Mouse (Mus musculus) G1E (cell line): ENCODE measurements around the gene Pola2. TPM values are rescaled to one million over a fixed set of nuclear protein-coding genes. Genes with fewer than 3 reads are reported as not detected.
A peak's percentile ranks its signal among the peaks of the same experiment; 100 is the strongest.

Source experiments
- ATAC-seq: 2 replicates; pipeline ENCODE4 v1.8.0; 2016; ENCODE audit warnings: mild to moderate bottlenecking; ENCODE audit not compliant: insufficient number of reproducible peaks, poor library complexity, low FRiP score, severe bottlenecking; ENCODE audit errors: extremely low read depth
- DNase-seq: peaks from one replicate; pipeline ENCODE4 v3.0.0; 2012; ENCODE audit warnings: low spot score
- H3K27me3 ChIP-seq: 2 replicates; pipeline ENCODE4 v1.6.1; 2012; ENCODE audit warnings: mild to moderate bottlenecking, low read length, inconsistent platforms; ENCODE audit not compliant: insufficient read depth
- H3K36me3 ChIP-seq: replicated peaks from 2 replicates; pipeline ENCODE3; 2012; ENCODE audit warnings: mild to moderate bottlenecking, inconsistent platforms
- H3K4me1 ChIP-seq: 2 replicates; pipeline ENCODE4 v1.6.1; 2012; ENCODE audit warnings: low read depth, low read length, inconsistent platforms, mixed read lengths; ENCODE audit not compliant: insufficient read depth
- H3K4me3 ChIP-seq: 2 replicates; pipeline ENCODE4 v1.5.1; 2012; ENCODE audit warnings: low read depth, mild to moderate bottlenecking, inconsistent platforms, low read length, moderate library complexity, mixed read lengths
- H3K9me3 ChIP-seq: replicated peaks from 2 replicates; pipeline ENCODE4 v1.6.1; 2012; ENCODE audit warnings: inconsistent platforms
- CTCF ChIP-seq: IDR thresholded peaks from 2 replicates; pipeline ENCODE4 v1.5.1; 2012; ENCODE audit warnings: low read depth, low read length, inconsistent platforms, mixed read lengths
- GATA1 ChIP-seq: IDR thresholded peaks from 2 replicates; pipeline ENCODE4 v1.6.1; 2012; ENCODE audit warnings: borderline replicate concordance, low read length, inconsistent platforms, mixed read lengths
- GATA2 ChIP-seq: IDR thresholded peaks from 2 replicates; pipeline ENCODE4 v1.6.1; 2012; ENCODE audit warnings: low read depth, low read length, inconsistent platforms, borderline replicate concordance
- POLR2AphosphoS5 ChIP-seq: IDR thresholded peaks from 2 replicates; pipeline ENCODE4 v1.6.1; 2012; ENCODE audit warnings: low read depth, low read length, inconsistent platforms; ENCODE audit not compliant: insufficient replicate concordance
- TAL1 ChIP-seq: conservative IDR thresholded peaks from 2 replicates; pipeline ENCODE4 v1.6.1; 2012; ENCODE audit warnings: low read depth, low read length, inconsistent platforms, mixed read lengths
- polyA plus RNA-seq: library from polyadenylated mRNA; stranded (reverse); fragments of >175 nt; gene quantifications from 2 replicates; pipeline ENCODE4 v1.2.3, GENCODE M21; 2012
- total RNA-seq, 2 experiments: library from RNA; stranded (forward) in 1 of 2; stranded (reverse) in 1 of 2; fragments of 200-1000 nt in 1 of 2; fragments of >200 nt in 1 of 2; fragmentation: Nextera tagmentation in 1 of 2; gene quantifications; 2 replicates each; pipeline ENCODE4 v1.2.3; 2014 to 2017

The Pola2 gene
- total and polyA plus RNA-seq, 3 experiments = 51.6 to 147 (median 86.0) TPM

DNA sequence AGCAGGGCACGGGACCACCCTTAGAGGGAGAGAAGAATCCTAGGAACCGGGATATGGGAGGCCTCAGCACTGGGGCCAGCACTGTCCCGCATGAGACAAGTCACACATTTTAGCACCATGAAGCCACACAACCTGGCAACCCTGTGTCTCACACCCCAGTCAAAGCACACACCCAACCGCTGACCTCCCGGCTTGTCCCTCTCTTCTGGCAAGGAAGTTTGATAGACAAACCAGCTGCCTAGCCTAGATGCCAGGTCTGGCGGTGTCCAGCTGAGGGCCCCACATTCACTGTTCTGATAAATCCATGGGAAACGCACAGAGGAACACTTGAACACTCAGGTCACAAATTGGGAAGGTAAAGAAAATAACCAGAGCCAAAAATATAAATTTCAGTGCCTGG is 21.4 kb downstream of the Pola2 start:
- ATAC-seq = no peak
- H3K9me3 ChIP-seq = no peaks in the 10 kb centered on the region
- H3K4me1 ChIP-seq = peaks cover 31% of the 10 kb centered on the region
- TF ChIP-seq GATA2 (no peak), GATA1 (no peak), TAL1 (no peak), POLR2AphosphoS5 (no peak)
- H3K4me3 ChIP-seq = no peak overlapping the region
- peaks cover 96% of the 10 kb centered on the region for H3K36me3 ChIP-seq
- H3K27me3 ChIP-seq = no peaks in the 10 kb centered on the region; the same call in 1 of the 2 replicates
- no peak for DNase-seq

- no peaks in the 10 kb centered on the region; the same call in 1 of the 2 replicates for H3K27me3 ChIP-seq
- H3K36me3 ChIP-seq = peaks cover 82% of the 10 kb centered on the region
- H3K4me1 ChIP-seq = peaks cover 28% of the 10 kb centered on the region
- H3K4me3 ChIP-seq = no peak overlapping the region
- TF ChIP-seq GATA2 (no peak), CTCF (no peak), GATA1 (no peak), POLR2AphosphoS5 (no peak), TAL1 (no peak)
- no peak for ATAC-seq
- H3K9me3 ChIP-seq = no peaks in the 10 kb centered on the region
- DNase-seq = no peak
These were observed 23.3 kb downstream of the Pola2 start for GRCm38 (mm10) chr19:5940656-5941055.

GRCm38 (mm10) chr19:5940173-5940572 is 23.8 kb downstream of the Pola2 start:
- H3K36me3 ChIP-seq = peaks cover 77% of the 10 kb centered on the region
- DNase-seq (no peak), ATAC-seq (no peak)
- peaks cover 4% of the 10 kb centered on the region for H3K27me3 ChIP-seq
- H3K4me3 ChIP-seq = no peak overlapping the region
- TF ChIP-seq POLR2AphosphoS5 (no peak), TAL1 (no peak), CTCF (no peak), GATA1 (no peak), GATA2 (no peak)
- H3K9me3 ChIP-seq = no peaks in the 10 kb centered on the region
- H3K4me1 ChIP-seq = peaks cover 26% of the 10 kb centered on the region

DNA sequence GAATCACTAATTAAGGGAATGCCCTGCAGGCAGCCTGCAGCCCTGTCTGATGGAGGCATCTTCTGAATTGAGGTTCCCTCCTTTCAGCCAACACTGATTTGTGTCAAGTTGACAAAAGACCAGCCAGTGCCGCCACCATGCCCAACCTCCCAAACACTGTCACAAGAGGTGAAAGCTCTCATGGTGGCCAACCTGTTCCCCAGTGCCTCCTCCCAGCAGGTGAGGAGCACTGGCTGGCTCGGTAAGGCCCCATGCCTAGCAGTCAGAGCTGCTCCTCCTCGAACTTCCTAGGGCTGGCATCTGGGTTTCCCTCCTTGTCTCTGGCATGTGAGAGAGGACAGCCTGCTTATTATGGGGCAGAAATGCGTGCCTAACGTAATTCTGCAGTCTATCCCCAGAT is 24.3 kb downstream of the Pola2 start:
- Histone ChIP-seq H3K9me3 (no peaks in the 10 kb centered on the region), H3K27me3 (peaks cover 8% of the 10 kb centered on the region), H3K4me1 (peaks cover 26% of the 10 kb centered on the region), H3K4me3 (no peak overlapping the region), H3K36me3 (peaks cover 72% of the 10 kb centered on the region)
- TF ChIP-seq CTCF = no peak
- no peak for ATAC-seq
- no peak for DNase-seq

GRCm38 (mm10) chr19:5938516-5938915 is 25.5 kb downstream of the Pola2 start:
- no peak for ATAC-seq
- Histone ChIP-seq H3K4me3 (no peak overlapping the region), H3K36me3 (peaks cover 60% of the 10 kb centered on the region), H3K9me3 (no peaks in the 10 kb centered on the region), H3K27me3 (peaks cover 19% of the 10 kb centered on the region), H3K4me1 (peaks cover 24% of the 10 kb centered on the region)
- TF ChIP-seq GATA2 (no peak), POLR2AphosphoS5 (no peak), CTCF (no peak), TAL1 (no peak), GATA1 (no peak)
- DNase-seq = no peak

DNA sequence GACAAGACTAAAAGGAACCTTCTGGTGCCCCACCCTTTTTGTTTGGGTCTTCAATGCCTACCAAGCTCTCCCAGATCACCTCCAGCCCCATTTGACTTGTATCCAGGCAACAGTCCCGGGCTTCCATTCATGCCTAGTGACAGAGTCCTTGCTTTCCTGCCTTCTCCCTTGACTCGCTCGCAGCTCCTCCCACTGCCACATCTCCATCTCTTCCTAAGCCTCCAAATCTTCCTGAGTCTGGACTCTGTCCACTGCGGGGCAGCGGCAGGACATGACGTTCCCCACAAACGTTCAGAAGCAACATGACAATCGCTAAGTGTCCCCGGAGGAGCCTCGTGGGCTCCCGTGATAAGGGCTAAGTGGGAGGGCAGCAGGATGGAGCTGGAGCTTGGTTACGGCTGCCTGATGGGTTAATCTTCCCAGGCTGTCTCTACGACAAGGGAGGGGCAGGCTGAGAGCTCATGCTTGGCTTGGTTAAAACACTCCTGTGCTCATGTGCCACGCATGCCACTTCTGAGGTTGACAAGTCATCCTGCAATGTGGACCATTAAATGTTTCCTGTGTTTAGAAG is 26.1 kb downstream of the Pola2 start:
- H3K9me3 ChIP-seq = no peaks in the 10 kb centered on the region
- DNase-seq = no peak
- no peak for ATAC-seq
- H3K4me1 ChIP-seq = peaks cover 24% of the 10 kb centered on the region
- TF ChIP-seq GATA1 = no peak
- no peak for TF ChIP-seq TAL1
- TF ChIP-seq CTCF = no peak
- TF ChIP-seq POLR2AphosphoS5 = no peak
- no peak for TF ChIP-seq GATA2
- H3K36me3 ChIP-seq = peaks cover 55% of the 10 kb centered on the region
- H3K27me3 ChIP-seq = peaks cover 21% of the 10 kb centered on the region
- H3K4me3 ChIP-seq = no peak overlapping the region

GRCm38 (mm10) chr19:5937095-5937835 is 26.7 kb downstream of the Pola2 start:
- Histone ChIP-seq H3K9me3 (no peaks in the 10 kb centered on the region), H3K4me1 (peaks cover 24% of the 10 kb centered on the region), H3K36me3 (peaks cover 48% of the 10 kb centered on the region), H3K27me3 (peaks cover 24% of the 10 kb centered on the region), H3K4me3 (no peak overlapping the region)
- TF ChIP-seq GATA2 (no peak), POLR2AphosphoS5 (0 out of 2 replicates have a peak, but pooled peaks have one; percentile 18)
- ATAC-seq (no peak), DNase-seq (no peak)
